Mouse (Mus musculus): ENCODE results near the gene Olfr704.
"Not testable (repeated sequence)": the region's sequence is repeated elsewhere in the genome, so short reads cannot be mapped to it uniquely, and the experiment has no call there.

Gene Olfr704

DNA sequence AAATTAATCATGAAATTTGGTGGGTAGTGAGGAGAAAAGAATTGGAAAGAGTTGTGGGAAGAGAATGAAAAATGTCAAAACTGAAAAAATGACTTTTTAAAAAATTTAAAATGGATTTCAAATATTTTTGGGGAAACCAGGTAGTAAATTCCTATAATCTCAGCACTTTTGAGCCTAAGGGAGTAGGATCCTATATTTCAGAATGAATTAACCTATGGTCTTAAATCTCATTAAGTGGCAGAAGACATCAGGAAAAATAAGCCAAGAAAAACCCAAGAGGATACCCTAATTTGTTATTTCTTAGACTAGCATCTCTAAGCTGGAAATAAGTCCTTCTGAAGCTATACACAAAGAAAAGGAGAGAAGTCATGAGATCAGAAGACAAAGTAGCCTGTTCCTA lies at the start of gene Olfr704:
Olfr704 (plus strand) TSS at position 301 of the 400 bp plus-strand sequence.
- DNase-seq (ENCODE audit: low spot score) = no peak

GRCm38 (mm10) chr7:106813829-106814228 lies 49.2 kb upstream of the Olfr704 start, which contains the start of gene Olfr701:
Gene Olfr701 (plus strand): TSS chr7:106814129.
- DNase-seq (ENCODE audit: low spot score) = no peak

- no peak for DNase-seq (ENCODE audit: low spot score)
Measured at GRCm38 (mm10) chr7:106815775-106816174, 47.2 kb upstream of the Olfr704 start.

DNA sequence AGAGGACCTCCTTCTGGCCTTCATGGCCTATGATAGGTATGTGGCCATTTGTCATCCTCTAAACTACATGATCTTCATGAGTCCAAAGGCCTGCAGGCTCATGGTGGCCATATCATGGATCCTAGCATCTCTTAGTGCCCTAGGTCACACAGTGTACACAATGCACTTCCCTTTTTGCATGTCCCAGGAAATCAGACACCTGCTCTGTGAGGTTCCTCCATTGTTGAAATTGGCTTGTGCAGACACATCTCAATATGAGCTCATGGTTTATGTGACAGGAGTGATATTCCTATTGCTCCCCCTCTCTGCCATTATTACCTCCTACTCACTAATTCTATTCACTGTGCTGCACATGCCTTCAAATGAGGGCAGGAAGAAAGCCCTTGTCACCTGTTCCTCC lies 44.6 kb upstream of the Olfr704 start:
- no peak for DNase-seq (ENCODE audit: low spot score)

GRCm38 (mm10) chr7:106833793-106834192 lies 29.2 kb upstream of the Olfr704 start, which contains the start of gene Olfr702:
Gene Olfr702 (minus strand): TSS chr7:106833893.
- no peak for DNase-seq (ENCODE audit: low spot score)

DNA sequence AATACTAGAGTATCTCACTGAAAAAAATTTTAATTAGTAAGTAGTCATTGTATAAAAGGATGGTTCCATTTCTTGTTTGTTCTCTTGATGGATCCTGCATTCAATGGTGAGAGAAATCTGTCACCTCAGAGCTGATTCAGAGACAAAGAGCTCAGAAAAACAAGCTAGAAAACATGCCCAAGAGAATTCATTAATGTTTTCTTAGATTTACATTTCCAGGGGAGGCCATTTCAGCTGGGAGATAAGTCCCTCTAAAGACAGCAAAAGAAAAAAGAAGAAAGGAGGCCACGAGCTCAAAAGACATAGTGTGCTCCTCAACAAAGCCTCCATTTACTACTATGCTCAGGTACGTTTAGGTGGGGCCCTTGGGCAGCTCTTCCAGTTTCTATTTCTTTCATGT lies 19.9 kb upstream of the Olfr704 start, which contains the start of gene Olfr703:
Olfr703 (plus strand) TSS at position 301 of the 400 bp plus-strand sequence.
- DNase-seq (ENCODE audit: low spot score) = no peak

GRCm38 (mm10) chr7:106876791-106877190 lies 13.8 kb downstream of the Olfr704 start, which contains the start of gene Olfr705:
Gene Olfr705 (minus strand): TSS chr7:106876891.
- DNase-seq (ENCODE audit: low spot score) = no peak

DNA sequence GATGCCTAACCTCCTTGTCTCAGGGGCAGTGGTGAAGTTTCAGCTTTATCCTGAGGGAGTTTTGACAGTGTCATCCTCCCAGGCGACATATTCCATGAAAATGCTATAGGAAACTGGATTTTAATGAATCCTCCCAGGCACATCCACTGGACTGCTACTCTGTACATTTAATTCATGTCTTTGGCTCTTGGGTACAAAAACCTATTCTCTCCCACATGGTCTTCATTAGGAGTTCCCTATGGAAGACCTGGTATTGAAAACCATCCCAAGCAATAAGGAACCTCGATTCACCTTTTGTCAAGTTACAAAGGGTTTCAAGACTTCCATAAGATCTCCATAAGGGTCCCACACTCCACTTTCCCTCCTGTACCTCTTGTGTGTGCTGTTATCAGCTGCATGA lies 25.1 kb downstream of the Olfr704 start, which contains the start of gene Olfr706:
Olfr706 (minus strand) TSS at position 101 of the 400 bp plus-strand sequence.
- no peak for DNase-seq (ENCODE audit: low spot score)

GRCm38 (mm10) chr7:106901141-106901540 lies 38.2 kb downstream of the Olfr704 start, which contains the start of gene Olfr707:
Gene Olfr707 (minus strand): TSS chr7:106901241.
- DNase-seq (ENCODE audit: low spot score) = not testable (repeated sequence)

DNA sequence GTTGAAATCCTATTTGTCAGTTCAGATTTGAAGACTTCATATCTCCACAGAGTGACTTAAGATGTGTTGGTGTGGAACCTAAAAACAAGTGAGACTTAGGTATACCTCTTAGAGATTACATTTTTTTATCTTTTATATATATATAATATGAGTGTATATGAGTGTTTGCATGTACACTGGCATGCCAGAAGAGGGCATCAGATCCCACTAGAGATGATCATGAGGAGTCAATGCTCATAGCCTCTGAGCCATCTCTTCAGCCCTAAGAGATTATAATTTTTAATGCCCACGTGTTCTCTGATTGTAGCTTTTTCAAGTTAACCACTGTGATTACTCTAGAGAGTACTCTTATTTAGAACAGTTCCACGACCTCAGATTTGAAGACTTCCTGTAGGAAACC lies 44.7 kb downstream of the Olfr704 start, which contains the start of gene Olfr1532-ps1:
Olfr1532-ps1 (plus strand) TSS at position 326 of the 400 bp plus-strand sequence.
- no peak for DNase-seq (ENCODE audit: low spot score)

All from ovary, postnatal 14 days (tissue).